Mouse (Mus musculus) cortical plate, adult 2 months (tissue): Measurements from ENCODE around the gene Eif3m.

Experiments
- CTCF ChIP-seq: fragments of 200-500 bp; IDR thresholded peaks from 2 replicates; pipeline ENCODE4 v1.5.1; 2011; ENCODE audit warnings: mild to moderate bottlenecking, control low read depth, low read length; ENCODE audit not compliant: insufficient read depth; ENCODE audit errors: extremely low read depth
- POLR2A ChIP-seq: fragments of 200-500 bp; IDR thresholded peaks from 2 replicates; pipeline ENCODE4 v1.6.1; 2011; ENCODE audit warnings: mild to moderate bottlenecking, low read length, control low read depth; ENCODE audit not compliant: insufficient read depth; ENCODE audit errors: extremely low read depth

DNA sequence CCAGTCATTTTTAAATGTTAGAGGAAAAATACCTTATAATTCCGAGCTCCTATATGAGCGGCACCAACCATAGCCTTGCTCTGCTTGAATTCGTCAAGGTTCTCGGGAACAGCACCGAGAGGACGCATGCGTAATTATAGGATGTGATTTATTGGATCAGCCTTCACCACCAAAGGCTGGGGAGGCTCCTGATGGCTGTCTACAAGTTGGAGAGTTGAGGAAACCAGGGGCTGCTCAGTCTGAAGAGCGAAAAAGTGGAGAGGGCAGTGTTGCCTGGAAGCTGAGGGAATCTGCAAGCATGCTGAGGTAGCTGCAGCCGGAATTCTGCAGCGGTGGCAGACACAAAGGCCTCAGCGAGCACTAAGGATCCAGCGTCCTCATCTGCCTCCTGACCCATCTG is 4.4 kb upstream of the Eif3m start:
- TF ChIP-seq CTCF (no peak), POLR2A (no peak)
